Mouse (Mus musculus) MEL (cell line): ENCODE results near the gene 6430548M08Rik. TPM values are rescaled to one million over a fixed set of nuclear protein-coding genes. Genes with fewer than 3 reads are reported as not detected.

Experiments used
- DNase-seq: peaks from one replicate; pipeline ENCODE4 v3.0.0; 2011; ENCODE audit warnings: low read depth, low spot score
- H3K27ac ChIP-seq: 2 replicates; pipeline ENCODE4 v1.5.1; 2012; ENCODE audit warnings: low read depth, mild to moderate bottlenecking, control low read depth, low read length, moderate library complexity; ENCODE audit not compliant: control insufficient read depth
- H3K27me3 ChIP-seq, 2 experiments: fragments of 150-350 bp in 1 of 2; sonication (generic) in 1 of 2; 2 replicates each; pipeline ENCODE4 v1.6.1; 2012; ENCODE audit warnings: low read length in 2 of 2, mild to moderate bottlenecking in 2 of 2, improper control_type of control experiment in 1 of 2, moderate library complexity in 1 of 2; ENCODE audit not compliant: insufficient read depth in 2 of 2, control insufficient read depth in 1 of 2
- H3K36me3 ChIP-seq, 2 experiments: 2 replicates each; pipeline ENCODE4 v1.6.1; 2012 to 2014; ENCODE audit warnings: low read length in 2 of 2, improper control_type of control experiment in 1 of 2, inconsistent platforms in 1 of 2, mild to moderate bottlenecking in 1 of 2; ENCODE audit not compliant: insufficient read depth in 2 of 2, control insufficient read depth in 1 of 2
- H3K4me1 ChIP-seq, 2 experiments: fragments of 150-350 bp in 1 of 2; sonication (generic) in 1 of 2; 2 replicates each; pipeline ENCODE4 v1.6.1; 2012; ENCODE audit warnings: low read length in 2 of 2, improper control_type of control experiment in 1 of 2, mild to moderate bottlenecking in 1 of 2; ENCODE audit not compliant: insufficient read depth in 2 of 2, control insufficient read depth in 1 of 2
- H3K4me3 ChIP-seq, 2 experiments: fragments of 150-350 bp in 1 of 2; sonication (generic) in 1 of 2; 2 replicates each; pipeline ENCODE4 v1.5.1; 2012; ENCODE audit warnings: low read depth in 2 of 2, low read length in 2 of 2, mild to moderate bottlenecking in 2 of 2, moderate library complexity in 2 of 2, control low read depth in 1 of 2, improper control_type of control experiment in 1 of 2; ENCODE audit not compliant: control insufficient read depth in 1 of 2, insufficient read depth in 1 of 2
- H3K79me2 ChIP-seq: 2 replicates; pipeline ENCODE4 v1.6.1; 2012; ENCODE audit warnings: mild to moderate bottlenecking, low read length, moderate library complexity; ENCODE audit not compliant: control insufficient read depth, poor library complexity, insufficient read depth
- H3K9ac ChIP-seq: 2 replicates; pipeline ENCODE4 v1.6.1; 2012; ENCODE audit warnings: low read depth, mild to moderate bottlenecking, control low read depth, low read length, moderate library complexity; ENCODE audit not compliant: control insufficient read depth, poor library complexity, severe bottlenecking
- H3K9me3 ChIP-seq: fragments of 150-350 bp; sonication (generic); replicated peaks from 2 replicates; pipeline ENCODE4 v1.6.1; 2012; ENCODE audit warnings: mild to moderate bottlenecking, low read length, improper control_type of control experiment, moderate library complexity; ENCODE audit not compliant: insufficient read depth
- CHD1 ChIP-seq: IDR thresholded peaks from 2 replicates; pipeline ENCODE4 v1.6.1; 2012; ENCODE audit warnings: low read depth, mild to moderate bottlenecking, inconsistent platforms, low read length, improper control_type of control experiment
- E2F4 ChIP-seq: IDR thresholded peaks from 2 replicates; pipeline ENCODE4 v1.6.1; 2011; ENCODE audit warnings: low read depth, low read length, improper control_type of control experiment, borderline replicate concordance
- ELF1 ChIP-seq: IDR thresholded peaks from 2 replicates; pipeline ENCODE4 v1.6.1; 2014; ENCODE audit warnings: low read depth, mild to moderate bottlenecking, inconsistent platforms, low read length, improper control_type of control experiment, moderate library complexity
- EP300 ChIP-seq, 2 experiments: IDR thresholded peaks; 2 replicates each; pipeline ENCODE4 v1.6.1; 2011; ENCODE audit warnings: improper control_type of control experiment in 2 of 2, low read length in 2 of 2, low read depth in 1 of 2, mild to moderate bottlenecking in 1 of 2
- ETS1 ChIP-seq: IDR thresholded peaks from 2 replicates; pipeline ENCODE4 v1.6.1; 2012; ENCODE audit warnings: low read depth, mild to moderate bottlenecking, inconsistent platforms, low read length, improper control_type of control experiment, moderate library complexity
- GABPA ChIP-seq: IDR thresholded peaks from 2 replicates; pipeline ENCODE4 v1.6.1; 2012; ENCODE audit warnings: low read depth, mild to moderate bottlenecking, inconsistent platforms, low read length, improper control_type of control experiment, moderate library complexity
- GATA1 ChIP-seq: IDR thresholded peaks from 2 replicates; pipeline ENCODE4 v1.6.1; 2011; ENCODE audit warnings: low read depth, low read length, improper control_type of control experiment
- JUND ChIP-seq: IDR thresholded peaks from 2 replicates; pipeline ENCODE4 v1.6.1; 2011; ENCODE audit warnings: low read depth, mild to moderate bottlenecking, improper control_type of control experiment, low read length
- KAT2A ChIP-seq: conservative IDR thresholded peaks from 2 replicates; pipeline ENCODE4 v1.6.1; 2012; ENCODE audit warnings: low read depth, low read length, improper control_type of control experiment, inconsistent platforms
- MAFK ChIP-seq: IDR thresholded peaks from 2 replicates; pipeline ENCODE4 v1.6.1; 2011; ENCODE audit warnings: low read depth, mild to moderate bottlenecking, low read length, improper control_type of control experiment, borderline replicate concordance
- MAX ChIP-seq: IDR thresholded peaks from 2 replicates; pipeline ENCODE4 v1.6.1; 2011; ENCODE audit warnings: low read length, improper control_type of control experiment
- MAZ ChIP-seq: IDR thresholded peaks from 2 replicates; pipeline ENCODE4 v1.6.1; 2012; ENCODE audit warnings: low read depth, mild to moderate bottlenecking, inconsistent platforms, low read length, improper control_type of control experiment
- MXI1 ChIP-seq: IDR thresholded peaks from 2 replicates; pipeline ENCODE4 v1.6.1; 2011; ENCODE audit warnings: mild to moderate bottlenecking, low read depth, low read length, improper control_type of control experiment
- MYB ChIP-seq: IDR thresholded peaks from 2 replicates; pipeline ENCODE4 v1.6.1; 2011; ENCODE audit warnings: mild to moderate bottlenecking, low read depth, low read length, improper control_type of control experiment
- NELFE ChIP-seq: IDR thresholded peaks from 2 replicates; pipeline ENCODE4 v1.6.1; 2011; ENCODE audit warnings: low read depth, low read length, improper control_type of control experiment
- NRF1 ChIP-seq: IDR thresholded peaks from 2 replicates; pipeline ENCODE4 v1.6.1; 2014; ENCODE audit warnings: low read depth, mild to moderate bottlenecking, inconsistent platforms, low read length, improper control_type of control experiment, moderate library complexity; ENCODE audit not compliant: poor library complexity, insufficient read depth, severe bottlenecking
- POLR2AphosphoS2 ChIP-seq: IDR thresholded peaks from 2 replicates; pipeline ENCODE4 v1.6.1; 2011; ENCODE audit warnings: low read length, improper control_type of control experiment
- POLR2AphosphoS5 ChIP-seq: IDR thresholded peaks from 2 replicates; pipeline ENCODE4 v1.6.1; 2012; ENCODE audit warnings: low read depth, borderline replicate concordance, mild to moderate bottlenecking, inconsistent platforms, low read length, moderate library complexity, mixed read lengths
- SMC3 ChIP-seq: IDR thresholded peaks from 2 replicates; pipeline ENCODE4 v1.6.1; 2011; ENCODE audit warnings: low read depth, low read length, improper control_type of control experiment
- UBTF ChIP-seq: IDR thresholded peaks from 2 replicates; pipeline ENCODE4 v1.6.1; 2012; ENCODE audit warnings: low read depth, mild to moderate bottlenecking, inconsistent platforms, low read length, improper control_type of control experiment, moderate library complexity, borderline replicate concordance; ENCODE audit not compliant: insufficient read depth
- ZKSCAN1 ChIP-seq: IDR thresholded peaks from 2 replicates; pipeline ENCODE4 v1.6.1; 2012; ENCODE audit warnings: low read depth, mild to moderate bottlenecking, inconsistent platforms, low read length, improper control_type of control experiment, moderate library complexity
- ZNF384 ChIP-seq: IDR thresholded peaks from 2 replicates; pipeline ENCODE4 v1.6.1; 2012; ENCODE audit warnings: low read depth, mild to moderate bottlenecking, inconsistent platforms, low read length, improper control_type of control experiment
- polyA plus RNA-seq, 2 experiments: library from polyadenylated mRNA; stranded (reverse) in 1 of 2; unstranded in 1 of 2; fragments of >175 nt in 1 of 2; fragments of >200 nt in 1 of 2; gene quantifications; 2 replicates each; pipeline versions ENCODE4 v1.2.1 to v1.2.4; 2012; ENCODE audit warnings: low replicate concordance in 2 of 2, low read depth in 1 of 2; ENCODE audit not compliant: insufficient read length in 2 of 2, insufficient read depth in 1 of 2, missing spikeins in 1 of 2
- total RNA-seq: library from RNA; depleted of rRNA; stranded (reverse); fragments of 300-350 nt; gene quantifications from 2 replicates; pipeline ENCODE4 v1.2.3, GENCODE M21; 2012

Gene 6430548M08Rik
- total and polyA plus RNA-seq, 3 experiments = 0.96 to 1.9 TPM; not detected in 1

GRCm38 (mm10) chr8:120120951-120121350 lies 7.0 kb downstream of the 6430548M08Rik start:
- H3K4me3 ChIP-seq = no peak overlapping the region
- no peak overlapping the region for H3K9ac ChIP-seq
- H3K27me3 ChIP-seq = 0 out of 4 replicates have a peak, but pooled peaks cover 0 to 2% of the 10 kb centered on the region in 2 experiments
- H3K27ac ChIP-seq = no peak overlapping the region
- no peaks in the 10 kb centered on the region for H3K4me1 ChIP-seq
- no peaks in the 10 kb centered on the region for H3K79me2 ChIP-seq
- TF ChIP-seq UBTF (no peak), MAX (no peak), ETS1 (no peak), MAFK (no peak), POLR2AphosphoS5 (no peak), ELF1 (no peak)
- TF ChIP-seq, all 39 proteins: peak for 0
- H3K36me3 ChIP-seq = no peaks in the 10 kb centered on the region
- DNase-seq = no peak
- no peaks in the 10 kb centered on the region for H3K9me3 ChIP-seq

GRCm38 (mm10) chr8:120124261-120124660 lies 10.3 kb downstream of the 6430548M08Rik start:
- H3K27ac ChIP-seq = no peak overlapping the region
- H3K27me3 ChIP-seq = 0 out of 4 replicates have a peak, but pooled peaks cover 0 to 2% of the 10 kb centered on the region in 2 experiments
- H3K4me1 ChIP-seq = no peaks in the 10 kb centered on the region
- H3K36me3 ChIP-seq = no peaks in the 10 kb centered on the region
- no peak for DNase-seq
- no peaks in the 10 kb centered on the region for H3K9me3 ChIP-seq
- H3K79me2 ChIP-seq = no peaks in the 10 kb centered on the region
- no peak overlapping the region for H3K9ac ChIP-seq
- H3K4me3 ChIP-seq = no peak overlapping the region
- TF ChIP-seq ZKSCAN1 (no peak), JUND (no peak), KAT2A (no peak), MXI1 (no peak), NELFE (no peak), GABPA (no peak)

GRCm38 (mm10) chr8:120124836-120125389 lies 11.0 kb downstream of the 6430548M08Rik start:
- Histone ChIP-seq H3K9ac (no peak overlapping the region), H3K79me2 (no peaks in the 10 kb centered on the region), H3K4me1 (no peaks in the 10 kb centered on the region), H3K27me3 (0 out of 4 replicates have a peak, but pooled peaks cover 0 to 2% of the 10 kb centered on the region in 2 experiments), H3K27ac (no peak overlapping the region), H3K9me3 (no peaks in the 10 kb centered on the region), H3K36me3 (no peaks in the 10 kb centered on the region), H3K4me3 (no peak overlapping the region)
- TF ChIP-seq POLR2AphosphoS2 (no peak), EP300 (IDR thresholded peaks at IDR 0.05; ENCODE audit: low read depth in 1 of 2, low read length in 2 of 2) (no peak), E2F4 (no peak), NELFE (no peak), MAZ (no peak), MYB (no peak), NRF1 (no peak), GATA1 (no peak), POLR2AphosphoS5 (no peak), MAX (no peak), ZNF384 (no peak), SMC3 (no peak), CHD1 (no peak)
- no peak for DNase-seq
